Mouse (Mus musculus) spleen, postnatal 14 days (tissue): Measurements from ENCODE around the gene Sema4a.
"Not testable (repeated sequence)": the region's sequence is repeated elsewhere in the genome, so short reads cannot be mapped to it uniquely, and the experiment has no call there.

Source experiments
- DNase-seq, 2 experiments: peaks; one replicate each; pipeline ENCODE4 v3.0.0; 2021 to 2022; ENCODE audit warnings: low spot score in 2 of 2

Gene Sema4a

DNA sequence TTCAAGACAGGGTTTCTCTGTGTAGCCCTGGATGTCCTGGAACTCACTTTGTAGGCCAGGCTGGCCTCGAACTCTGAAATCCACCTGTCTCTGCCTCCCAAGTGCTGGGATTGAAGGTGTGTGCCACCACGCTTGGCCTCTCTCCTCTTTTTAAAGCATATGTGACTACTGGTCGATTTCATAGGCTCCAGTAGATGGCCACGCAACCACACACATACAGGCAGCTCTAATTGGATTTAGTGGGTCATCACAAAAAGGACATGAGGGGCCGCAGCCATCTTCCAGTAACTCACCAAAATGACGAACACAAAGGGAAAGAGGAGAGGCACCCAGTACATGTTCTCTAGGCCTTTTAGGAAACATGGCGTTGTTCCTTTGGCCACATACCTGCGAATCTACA, 32.3 kb downstream of the Sema4a start:
- DNase-seq: not testable (repeated sequence)

- DNase-seq: no peak
These were observed 33.6 kb downstream of the Sema4a start for GRCm38 (mm10) chr3:88427342-88427905.

DNA sequence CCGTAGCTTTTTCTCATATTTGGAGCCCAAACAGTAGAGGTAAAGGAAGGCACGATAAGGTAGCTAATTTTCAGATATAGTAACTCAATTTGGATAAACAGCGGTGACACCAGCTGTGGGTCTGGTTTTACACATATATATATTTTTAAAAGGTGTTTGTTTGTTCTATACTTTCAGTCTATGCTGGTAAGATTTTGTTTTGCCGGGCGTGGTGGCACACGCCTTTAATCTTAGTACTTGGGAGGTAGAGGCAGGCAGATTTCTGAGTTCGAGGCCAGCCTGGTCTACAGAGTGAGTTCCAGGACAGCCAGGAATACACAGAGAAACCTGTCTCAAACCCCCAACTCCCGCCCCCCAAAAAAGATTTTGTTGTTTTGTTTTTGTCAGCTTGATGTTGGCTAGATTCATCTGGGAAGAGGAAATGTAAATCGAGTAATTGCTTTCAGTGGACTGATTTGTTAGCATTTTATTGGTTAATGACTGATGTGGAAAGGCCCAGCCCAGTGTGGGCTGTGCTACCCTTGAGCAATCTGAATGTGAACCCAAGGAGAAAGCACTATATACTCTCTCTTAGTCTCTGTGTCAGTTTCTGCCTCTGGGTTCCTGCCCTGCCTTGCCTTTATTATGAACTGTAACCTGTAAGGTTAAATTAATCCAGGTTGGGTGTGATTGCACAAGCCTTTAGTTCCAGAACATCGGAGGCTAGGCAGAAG, 35.1 kb downstream of the Sema4a start:
- DNase-seq: no peak

GRCm38 (mm10) chr3:88425330-88425689, 35.7 kb downstream of the Sema4a start:
- no peak for DNase-seq

DNA sequence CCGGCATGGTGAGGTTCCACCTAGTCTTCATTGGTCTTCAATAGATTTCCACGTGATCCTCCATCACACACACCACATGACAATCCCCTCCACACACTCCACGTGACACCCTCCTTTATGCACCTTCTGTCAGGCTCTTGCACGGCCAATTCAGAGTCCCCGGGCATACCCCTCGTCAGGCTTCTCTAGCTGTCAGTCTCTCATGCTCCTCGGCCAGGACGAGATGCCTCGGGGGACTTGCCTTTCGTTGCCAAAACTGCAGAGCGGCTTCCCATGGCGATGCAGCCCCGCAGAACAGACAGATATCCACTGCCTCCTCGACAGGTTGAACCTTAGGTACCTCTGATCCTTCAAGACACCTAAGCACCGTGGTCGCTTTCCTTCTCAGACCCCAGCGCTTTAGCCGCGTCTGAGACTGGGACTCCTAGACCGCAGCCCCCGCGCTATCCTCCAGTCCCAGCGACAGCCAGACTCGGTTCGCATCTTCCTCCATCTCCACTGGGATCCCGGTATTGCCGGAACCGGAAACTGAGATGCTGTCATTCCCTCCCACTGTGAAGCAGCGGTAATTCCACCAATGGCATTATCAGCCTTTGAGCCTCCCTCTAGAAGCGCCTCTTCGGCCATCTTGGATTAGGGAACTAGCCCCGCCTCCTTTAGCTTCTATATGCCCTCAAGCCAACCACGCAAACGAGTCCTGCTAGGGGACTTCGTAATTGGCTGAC, 36.2 kb downstream of the Sema4a start, which contains the start of gene Slc25a44:
Gene Slc25a44 (minus strand): TSS at position 535 of the 725 bp plus-strand sequence.
- peak; percentile 81 to 89 for DNase-seq

GRCm38 (mm10) chr3:88422020-88422720, 38.8 kb downstream of the Sema4a start:
- no peak for DNase-seq

- no peak for DNase-seq
These were observed 40.2 kb downstream of the Sema4a start for GRCm38 (mm10) chr3:88420771-88421170.

GRCm38 (mm10) chr3:88418016-88418415, 43.0 kb downstream of the Sema4a start:
- DNase-seq: no peak

DNA sequence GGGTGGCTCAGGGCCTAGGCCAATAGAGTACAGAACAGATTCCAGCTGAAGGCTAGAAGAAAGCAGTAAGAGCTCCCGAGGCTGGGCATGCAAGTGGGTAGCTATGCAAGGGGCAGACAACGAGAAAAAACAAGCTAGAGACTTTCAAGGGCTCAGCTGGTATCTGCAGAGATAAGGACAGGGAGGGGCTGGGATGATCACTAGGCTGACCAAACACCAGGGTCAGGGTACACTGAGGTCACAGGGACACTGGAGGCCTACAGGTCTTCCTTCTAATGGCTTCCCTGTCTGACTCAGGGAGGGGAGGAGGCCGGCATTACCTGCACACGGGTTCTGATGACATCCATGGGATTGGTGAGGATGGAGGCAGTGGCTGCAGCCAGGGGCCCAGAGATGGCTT, 45.3 kb downstream of the Sema4a start:
- DNase-seq: no peak

GRCm38 (mm10) chr3:88412636-88413035, 48.3 kb downstream of the Sema4a start:
- no peak for DNase-seq

- DNase-seq: peak in 1 of 2 experiments; percentile 41
These were observed 49.3 kb downstream of the Sema4a start for GRCm38 (mm10) chr3:88411681-88412080.

DNA sequence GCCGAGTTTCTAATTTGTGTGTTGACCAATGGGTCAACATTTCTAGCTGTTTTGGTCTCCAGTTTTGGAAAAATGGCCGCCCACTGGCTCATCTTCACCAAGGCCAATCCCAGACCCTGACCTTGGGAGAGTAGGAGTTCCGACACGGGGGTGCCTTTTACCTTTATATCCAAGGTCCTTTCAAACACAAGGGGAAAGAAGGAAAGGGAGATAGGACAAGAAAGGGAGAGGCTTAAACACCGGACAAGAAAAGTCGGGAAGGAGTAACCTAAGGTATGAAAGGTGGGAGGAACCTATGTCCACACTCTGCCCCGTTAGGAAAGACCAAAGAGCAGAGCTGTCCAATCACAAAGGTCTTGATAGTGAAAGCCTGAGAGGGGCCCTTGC, 50.3 kb downstream of the Sema4a start:
- no peak for DNase-seq

DNA sequence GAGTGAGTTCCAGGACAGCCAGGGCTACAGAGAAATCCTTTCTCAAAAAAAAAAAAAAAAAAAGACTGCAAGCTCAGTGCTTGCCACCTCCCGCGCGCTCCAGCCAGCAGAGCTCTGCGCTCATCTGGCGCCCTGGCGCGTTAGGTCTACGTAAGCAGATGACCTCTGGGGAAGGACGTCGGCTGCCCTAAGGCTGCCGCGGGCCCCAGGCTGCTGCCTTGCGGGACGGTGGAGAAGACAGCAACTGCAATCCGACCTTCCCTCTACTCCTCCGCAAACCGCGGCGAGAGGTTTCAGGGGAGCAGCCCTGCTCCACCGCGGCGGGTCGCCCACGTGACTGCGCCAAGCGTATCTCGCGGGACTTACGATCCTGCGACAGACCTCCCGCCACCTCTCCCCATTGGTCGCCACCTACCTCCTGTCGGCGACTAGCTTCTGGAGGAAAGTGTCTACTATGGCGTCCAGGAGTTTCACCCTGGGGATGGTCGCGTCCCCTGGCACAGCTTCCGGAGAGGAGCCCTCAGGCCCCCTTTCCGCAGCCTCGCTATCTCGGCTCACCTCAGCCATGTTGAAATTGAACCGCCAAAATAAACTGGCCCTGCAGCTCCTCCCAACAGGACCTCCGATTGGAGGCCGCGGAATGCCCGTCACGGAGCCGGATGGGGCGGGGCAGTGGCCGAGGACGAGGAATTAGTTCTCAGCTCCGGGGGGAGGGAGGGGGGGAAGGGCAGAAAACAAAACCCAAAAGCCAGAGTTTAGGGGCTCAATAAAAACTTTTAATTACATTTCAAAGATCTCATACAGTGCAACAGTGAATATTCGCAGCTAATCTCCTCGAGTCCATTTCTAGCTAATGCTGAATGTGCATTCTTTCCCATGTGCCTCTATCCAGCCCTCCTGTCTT, 51.0 kb downstream of the Sema4a start, which contains the start of gene Pmf1:
Gene Pmf1 (minus strand): TSS at position 591 of the 904 bp plus-strand sequence.
- DNase-seq: peak; percentile 85 to 88

DNA sequence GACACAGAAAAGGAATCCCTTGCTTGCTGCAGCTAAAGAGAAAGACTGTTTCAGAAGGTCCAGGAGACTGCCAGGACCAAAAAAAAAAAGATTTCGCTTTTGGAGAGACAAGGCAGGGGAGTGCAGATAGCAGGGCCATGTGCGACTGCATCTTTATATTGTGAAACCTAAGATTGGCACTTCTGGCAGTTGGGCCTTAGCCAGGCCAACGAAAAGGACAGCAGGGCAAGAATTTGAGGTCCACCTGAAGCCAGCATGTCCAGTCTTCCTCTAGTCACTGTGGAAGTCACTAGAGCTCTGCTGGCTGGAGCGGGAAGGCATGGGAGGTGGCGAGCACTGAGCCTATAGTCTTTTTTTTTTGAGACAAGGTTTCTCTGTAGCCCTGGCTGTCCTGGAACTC, 52.0 kb downstream of the Sema4a start:
- no peak for DNase-seq

DNA sequence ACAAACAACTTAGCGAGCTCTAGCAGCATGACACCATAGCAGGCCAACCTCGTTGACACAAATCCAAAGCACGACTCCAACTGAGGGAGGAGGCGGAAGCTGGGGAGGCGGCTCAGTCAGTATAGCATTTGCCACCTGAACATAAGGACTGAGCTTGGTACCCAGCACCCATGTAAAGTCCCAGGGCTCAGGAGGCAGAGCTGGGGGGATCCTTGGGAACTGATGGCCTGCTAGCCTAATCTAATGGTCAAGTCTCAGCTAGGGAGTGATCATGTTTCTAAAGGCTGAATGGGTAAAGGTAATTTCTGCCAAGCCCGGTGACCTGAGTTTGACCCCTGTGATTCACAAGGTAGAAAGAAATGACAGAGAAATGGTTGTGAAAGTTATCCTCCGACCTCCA, 53.5 kb downstream of the Sema4a start:
- no peak for DNase-seq

- peak in 1 of 2 experiments; percentile 62 for DNase-seq
These were observed 53.9 kb downstream of the Sema4a start for GRCm38 (mm10) chr3:88407090-88407489.

- no peak for DNase-seq
These were observed 57.3 kb downstream of the Sema4a start for GRCm38 (mm10) chr3:88403522-88404230.

- no peak for DNase-seq
These were observed 62.3 kb downstream of the Sema4a start for GRCm38 (mm10) chr3:88398666-88399065.

DNA sequence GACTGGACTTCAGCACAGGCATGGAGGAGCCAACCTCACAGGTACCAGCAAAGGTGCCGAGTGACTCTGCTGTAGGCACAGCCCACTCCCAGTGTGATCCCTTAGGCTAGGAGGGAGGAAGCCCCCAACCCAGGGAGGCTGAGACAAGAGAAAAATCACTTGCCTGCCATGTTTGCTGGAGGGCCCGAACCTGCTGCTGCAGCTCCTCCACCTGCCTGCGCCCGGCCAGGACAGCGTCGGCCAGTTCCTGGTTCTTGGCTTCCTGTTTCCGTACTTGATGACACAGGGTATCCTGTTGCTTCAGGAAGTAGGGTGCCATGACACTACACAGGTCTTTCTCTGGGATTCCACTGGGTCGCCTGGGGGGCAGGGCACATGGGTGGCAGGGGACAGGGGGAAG, 65.2 kb downstream of the Sema4a start:
- no peak for DNase-seq

GRCm38 (mm10) chr3:88395288-88395687, 65.7 kb downstream of the Sema4a start:
- peak in 1 of 2 experiments; percentile 31 for DNase-seq
